Mouse (Mus musculus): Measurements from ENCODE around the gene Gtf3c4. TPM values are rescaled to one million over a fixed set of nuclear protein-coding genes. Genes with fewer than 3 reads are reported as not detected.

Gtf3c4 gene
- 36.3 and 36.6 TPM in 2 replicates for polyA plus RNA-seq (2014; fragmentation: Nextera tagmentation; extraction: Ambion mirVana)

GRCm38 (mm10) chr2:28840222-28840951 is at the start of gene Gtf3c4, which contains the start of gene Ddx31:
TSS of gene Gtf3c4 (minus strand) at chr2:28840360.
TSS of gene Ddx31 (plus strand) at chr2:28840406.
- H3K4me1 ChIP-seq (replicated peaks; ENCODE audit: control insufficient read depth, insufficient read depth, low read length): peaks cover 14% of the 10 kb centered on the region
- WGBS: under 1% methylated on average over 63 of the region's 63 CpGs
- no peaks in the 10 kb centered on the region for H3K9me3 ChIP-seq (ENCODE audit: control insufficient read depth, low read length)
- ATAC-seq (replicated peaks; ENCODE audit: low FRiP score): peak; percentile 94
- H3K27me3 ChIP-seq (ENCODE audit: control insufficient read depth, insufficient read depth, low read length): no peaks in the 10 kb centered on the region
- peak within 1 kb of the TSS; percentile 88 for H3K9ac ChIP-seq (ENCODE audit: low read length)
- H3K4me3 ChIP-seq (ENCODE audit: low read depth, low read length): peak within 1 kb of the TSS; percentile 100
- H3K36me3 ChIP-seq (ENCODE audit: control insufficient read depth, insufficient read depth, low read length): peaks cover 4% of the 10 kb centered on the region; the same call in 1 of the 2 replicates
- peak within 1 kb of the TSS; percentile 78 for H3K4me2 ChIP-seq (ENCODE audit: low read depth, low read length, severe bottlenecking)
- H3K27ac ChIP-seq (ENCODE audit: low read depth, low read length): peak within 1 kb of the TSS; percentile 83
- DNase-seq (ENCODE audit: low spot score): peak; percentile 97

- DNase-seq (ENCODE audit: low spot score) (no peak), ATAC-seq (replicated peaks; ENCODE audit: low FRiP score) (no peak)
- Histone ChIP-seq H3K27ac (ENCODE audit: low read depth, low read length) (no peak overlapping the region), H3K9me3 (ENCODE audit: control insufficient read depth, low read length) (no peaks in the 10 kb centered on the region), H3K36me3 (ENCODE audit: control insufficient read depth, insufficient read depth, low read length) (no peaks in the 10 kb centered on the region; the same call in 1 of the 2 replicates), H3K4me3 (ENCODE audit: low read depth, low read length) (no peak overlapping the region), H3K9ac (ENCODE audit: low read length) (no peak overlapping the region), H3K27me3 (ENCODE audit: control insufficient read depth, insufficient read depth, low read length) (no peaks in the 10 kb centered on the region), H3K4me1 (replicated peaks; ENCODE audit: control insufficient read depth, insufficient read depth, low read length) (no peaks in the 10 kb centered on the region), H3K4me2 (ENCODE audit: low read depth, low read length, severe bottlenecking) (no peak overlapping the region)
- 63% methylated on average over 4 of the region's 4 CpGs for WGBS
Observed at GRCm38 (mm10) chr2:28884914-28885313, 44.8 kb upstream of the Gtf3c4 start.

GRCm38 (mm10) chr2:28882826-28883485 is 42.8 kb upstream of the Gtf3c4 start:
- 68% methylated on average over 6 of the region's 6 CpGs for WGBS
- no peak for DNase-seq (ENCODE audit: low spot score)
- no peak overlapping the region for H3K4me2 ChIP-seq (ENCODE audit: low read depth, low read length, severe bottlenecking)
- no peaks in the 10 kb centered on the region for H3K4me1 ChIP-seq (replicated peaks; ENCODE audit: control insufficient read depth, insufficient read depth, low read length)
- H3K9ac ChIP-seq (ENCODE audit: low read length): no peak overlapping the region
- no peak overlapping the region for H3K27ac ChIP-seq (ENCODE audit: low read depth, low read length)
- no peak overlapping the region for H3K4me3 ChIP-seq (ENCODE audit: low read depth, low read length)
- no peaks in the 10 kb centered on the region for H3K36me3 ChIP-seq (ENCODE audit: control insufficient read depth, insufficient read depth, low read length)
- no peak for ATAC-seq (replicated peaks; ENCODE audit: low FRiP score)
- H3K27me3 ChIP-seq (ENCODE audit: control insufficient read depth, insufficient read depth, low read length): no peaks in the 10 kb centered on the region
- H3K9me3 ChIP-seq (ENCODE audit: control insufficient read depth, low read length): no peaks in the 10 kb centered on the region

GRCm38 (mm10) chr2:28882047-28882446 is 41.9 kb upstream of the Gtf3c4 start:
- H3K9me3 ChIP-seq (ENCODE audit: control insufficient read depth, low read length): no peaks in the 10 kb centered on the region
- H3K36me3 ChIP-seq (ENCODE audit: control insufficient read depth, insufficient read depth, low read length): no peaks in the 10 kb centered on the region
- no peaks in the 10 kb centered on the region for H3K27me3 ChIP-seq (ENCODE audit: control insufficient read depth, insufficient read depth, low read length)
- no peaks in the 10 kb centered on the region for H3K4me1 ChIP-seq (replicated peaks; ENCODE audit: control insufficient read depth, insufficient read depth, low read length)
- DNase-seq (ENCODE audit: low spot score) (no peak), ATAC-seq (replicated peaks; ENCODE audit: low FRiP score) (no peak)
- H3K4me3 ChIP-seq (ENCODE audit: low read depth, low read length): no peak overlapping the region
- no peak overlapping the region for H3K9ac ChIP-seq (ENCODE audit: low read length)
- 88% methylated on average over 3 of the region's 3 CpGs for WGBS
- H3K4me2 ChIP-seq (ENCODE audit: low read depth, low read length, severe bottlenecking): no peak overlapping the region
- no peak overlapping the region for H3K27ac ChIP-seq (ENCODE audit: low read depth, low read length)

- no peak overlapping the region for H3K27ac ChIP-seq (ENCODE audit: low read depth, low read length)
- no peaks in the 10 kb centered on the region for H3K27me3 ChIP-seq (ENCODE audit: control insufficient read depth, insufficient read depth, low read length)
- H3K9ac ChIP-seq (ENCODE audit: low read length): no peak overlapping the region
- H3K36me3 ChIP-seq (ENCODE audit: control insufficient read depth, insufficient read depth, low read length): no peaks in the 10 kb centered on the region
- no peaks in the 10 kb centered on the region for H3K9me3 ChIP-seq (ENCODE audit: control insufficient read depth, low read length)
- no peak overlapping the region for H3K4me2 ChIP-seq (ENCODE audit: low read depth, low read length, severe bottlenecking)
- H3K4me3 ChIP-seq (ENCODE audit: low read depth, low read length): no peak overlapping the region
- no peak for ATAC-seq (replicated peaks; ENCODE audit: low FRiP score)
- H3K4me1 ChIP-seq (replicated peaks; ENCODE audit: control insufficient read depth, insufficient read depth, low read length): no peaks in the 10 kb centered on the region
- no peak for DNase-seq (ENCODE audit: low spot score)
- WGBS: 89% methylated on average over 3 of the region's 3 CpGs
Observed at GRCm38 (mm10) chr2:28881275-28881674, 41.1 kb upstream of the Gtf3c4 start.

- H3K4me1 ChIP-seq (replicated peaks; ENCODE audit: control insufficient read depth, insufficient read depth, low read length): no peaks in the 10 kb centered on the region
- H3K9me3 ChIP-seq (ENCODE audit: control insufficient read depth, low read length): no peaks in the 10 kb centered on the region
- H3K4me3 ChIP-seq (ENCODE audit: low read depth, low read length): no peak overlapping the region
- H3K27ac ChIP-seq (ENCODE audit: low read depth, low read length): no peak overlapping the region
- H3K9ac ChIP-seq (ENCODE audit: low read length): no peak overlapping the region
- H3K36me3 ChIP-seq (ENCODE audit: control insufficient read depth, insufficient read depth, low read length): no peaks in the 10 kb centered on the region; the same call in 1 of the 2 replicates
- no peak overlapping the region for H3K4me2 ChIP-seq (ENCODE audit: low read depth, low read length, severe bottlenecking)
- H3K27me3 ChIP-seq (ENCODE audit: control insufficient read depth, insufficient read depth, low read length): no peaks in the 10 kb centered on the region
- ATAC-seq (replicated peaks; ENCODE audit: low FRiP score): no peak
- DNase-seq (ENCODE audit: low spot score): no peak
- 87% methylated on average over 11 of the region's 11 CpGs for WGBS
Observed at GRCm38 (mm10) chr2:28875554-28875953, 35.4 kb upstream of the Gtf3c4 start.

GRCm38 (mm10) chr2:28867495-28867894 is 27.3 kb upstream of the Gtf3c4 start:
- Histone ChIP-seq H3K27ac (ENCODE audit: low read depth, low read length) (no peak overlapping the region), H3K9ac (ENCODE audit: low read length) (no peak overlapping the region), H3K27me3 (ENCODE audit: control insufficient read depth, insufficient read depth, low read length) (no peaks in the 10 kb centered on the region), H3K4me2 (ENCODE audit: low read depth, low read length, severe bottlenecking) (no peak overlapping the region), H3K9me3 (ENCODE audit: control insufficient read depth, low read length) (no peaks in the 10 kb centered on the region), H3K4me1 (replicated peaks; ENCODE audit: control insufficient read depth, insufficient read depth, low read length) (no peaks in the 10 kb centered on the region), H3K36me3 (ENCODE audit: control insufficient read depth, insufficient read depth, low read length) (no peaks in the 10 kb centered on the region; the same call in 1 of the 2 replicates), H3K4me3 (ENCODE audit: low read depth, low read length) (no peak overlapping the region)
- ATAC-seq (replicated peaks; ENCODE audit: low FRiP score): no peak
- WGBS: 87% methylated on average over 7 of the region's 7 CpGs
- no peak for DNase-seq (ENCODE audit: low spot score)

GRCm38 (mm10) chr2:28863857-28864256 is 23.7 kb upstream of the Gtf3c4 start:
- Histone ChIP-seq H3K4me1 (replicated peaks; ENCODE audit: control insufficient read depth, insufficient read depth, low read length) (no peaks in the 10 kb centered on the region), H3K9me3 (ENCODE audit: control insufficient read depth, low read length) (no peaks in the 10 kb centered on the region), H3K4me2 (ENCODE audit: low read depth, low read length, severe bottlenecking) (no peak overlapping the region), H3K4me3 (ENCODE audit: low read depth, low read length) (no peak overlapping the region), H3K9ac (ENCODE audit: low read length) (no peak overlapping the region), H3K27me3 (ENCODE audit: control insufficient read depth, insufficient read depth, low read length) (no peaks in the 10 kb centered on the region), H3K36me3 (ENCODE audit: control insufficient read depth, insufficient read depth, low read length) (no peaks in the 10 kb centered on the region; the same call in 1 of the 2 replicates), H3K27ac (ENCODE audit: low read depth, low read length) (no peak overlapping the region)
- DNase-seq (ENCODE audit: low spot score): no peak
- ATAC-seq (replicated peaks; ENCODE audit: low FRiP score): no peak
